Mouse (Mus musculus) liver, adult 2 months (tissue): ENCODE data around the gene Rab3c.

Experiments
- CTCF ChIP-seq: fragments of 200-500 bp; IDR thresholded peaks from 2 replicates; pipeline ENCODE4 v1.5.1; 2011; ENCODE audit warnings: low read depth, low read length, control low read depth
- POLR2A ChIP-seq: fragments of 200-500 bp; IDR thresholded peaks from 2 replicates; pipeline ENCODE4 v1.6.1; 2011; ENCODE audit warnings: low read length, control low read depth; ENCODE audit not compliant: insufficient read depth; ENCODE audit errors: extremely low read depth

DNA sequence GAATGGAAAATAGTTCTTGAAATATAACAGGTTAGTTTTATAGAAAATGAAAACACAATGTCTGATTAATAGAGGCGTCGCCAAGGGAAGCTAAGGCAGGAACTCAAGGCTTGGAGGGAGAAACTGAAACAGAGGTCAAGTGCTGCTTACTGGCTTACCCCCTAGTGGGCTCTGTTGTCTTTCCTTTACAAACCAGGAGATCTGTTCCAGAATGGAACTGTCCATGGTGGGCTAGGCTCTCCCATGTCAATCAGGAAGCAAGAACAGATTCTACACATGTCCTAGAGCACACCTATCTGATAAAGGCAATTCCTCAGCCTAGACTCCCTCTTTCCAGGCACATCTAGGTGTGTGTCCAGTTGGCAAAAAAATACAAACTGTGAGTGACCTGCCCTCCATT, 32.3 kb downstream of the Rab3c start:
- TF ChIP-seq CTCF, result no peak
- no peak for TF ChIP-seq POLR2A
